Mouse (Mus musculus) ES-Bruce4 (cell line): ENCODE data around the gene Slc25a39.

Experiments used
- CTCF ChIP-seq: IDR thresholded peaks from one replicate; pipeline ENCODE4 v1.8.1; 2011; ENCODE audit warnings: low read depth, low read length
- EP300 ChIP-seq: IDR thresholded peaks from 2 replicates; pipeline ENCODE4 v1.6.1; 2011; ENCODE audit warnings: low read depth, low read length; ENCODE audit not compliant: insufficient read depth
- POLR2A ChIP-seq: IDR thresholded peaks from one replicate; pipeline ENCODE4 v1.8.1; 2011; ENCODE audit warnings: low read length; ENCODE audit not compliant: insufficient read depth

GRCm38 (mm10) chr11:102418887-102419286, 11.1 kb upstream of the Slc25a39 start:
- TF ChIP-seq CTCF (no peak), POLR2A (no peak), EP300 (no peak)
